Mouse (Mus musculus) erythroblast, embryonic 14.5 days (primary cell): ENCODE results near the gene 2310002L09Rik.
"Not testable (repeated sequence)": the region's sequence is repeated elsewhere in the genome, so short reads cannot be mapped to it uniquely, and the experiment has no call there.

Experiments
- GATA1 ChIP-seq: IDR thresholded peaks from 2 replicates; pipeline ENCODE4 v1.6.1; 2012; ENCODE audit warnings: low read length, inconsistent platforms, mixed read lengths
- TAL1 ChIP-seq: IDR thresholded peaks from 3 replicates; pipeline ENCODE4 v1.6.1; 2012; ENCODE audit warnings: low read length, inconsistent platforms, mixed read lengths

- not testable (repeated sequence) for TF ChIP-seq TAL1, GATA1
These were observed 30.0 kb downstream of the 2310002L09Rik start, which contains the start of gene Gm11756 for GRCm38 (mm10) chr4:73920660-73921059.
